Mouse (Mus musculus) monocyte, adult 2 months (primary cell): Measurements from ENCODE around the gene Wdr86.

Experiments used
- DNase-seq, 2 experiments: peaks; one replicate each; pipeline ENCODE4 v3.0.0; 2022; ENCODE audit warnings: low spot score in 2 of 2, low read depth in 1 of 2

Wdr86 gene

DNA sequence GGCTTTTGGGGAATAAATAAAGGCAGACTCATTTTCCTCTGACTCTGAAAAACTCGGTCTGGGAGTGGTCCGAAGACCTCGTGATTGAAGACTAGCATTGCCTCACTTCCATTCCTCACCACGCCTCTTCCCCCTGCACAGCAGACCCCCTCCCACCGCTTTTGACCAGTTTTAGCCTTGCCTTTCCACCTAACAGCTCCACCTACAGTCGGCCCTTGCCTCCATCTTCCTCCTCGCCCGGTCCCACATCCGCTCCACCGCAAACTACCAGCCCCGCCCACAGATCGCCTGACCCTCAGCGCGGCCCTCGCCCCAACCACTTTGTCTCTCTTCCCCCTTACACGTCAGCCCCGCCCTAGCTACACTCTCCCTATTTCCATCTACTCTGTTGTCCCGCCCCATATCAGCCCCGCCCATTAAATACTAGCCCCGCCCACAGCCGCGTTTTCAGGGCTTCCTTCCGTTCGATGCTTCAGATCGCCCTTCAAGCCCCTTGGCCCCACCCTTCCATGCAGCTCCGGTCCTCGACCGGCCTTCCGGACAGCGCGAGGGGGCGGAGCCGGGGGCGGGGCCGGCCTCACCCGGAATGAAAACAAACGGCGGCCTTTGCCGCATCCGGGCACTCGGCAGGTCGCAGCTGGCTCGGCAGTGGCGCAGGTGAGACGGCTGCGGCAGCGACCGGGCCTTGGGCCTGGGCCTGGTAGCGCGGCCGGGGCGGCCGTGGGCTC is 45.0 kb downstream of the Wdr86 start, which contains the start of gene Nub1:
Nub1 (plus strand) TSS at position 167 of the 728 bp plus-strand sequence.
- peak; percentile 97 to 98 for DNase-seq

GRCm38 (mm10) chr5:24684578-24685365 is 45.8 kb downstream of the Wdr86 start:
- DNase-seq, result no peak

- DNase-seq, result no peak
These were observed 49.1 kb downstream of the Wdr86 start for GRCm38 (mm10) chr5:24681436-24681835.

GRCm38 (mm10) chr5:24674238-24674637 is 56.3 kb downstream of the Wdr86 start:
- DNase-seq, result peak; percentile 20 to 66
